Mouse (Mus musculus): ENCODE results near the gene Dnajc5.

The Dnajc5 gene

DNA sequence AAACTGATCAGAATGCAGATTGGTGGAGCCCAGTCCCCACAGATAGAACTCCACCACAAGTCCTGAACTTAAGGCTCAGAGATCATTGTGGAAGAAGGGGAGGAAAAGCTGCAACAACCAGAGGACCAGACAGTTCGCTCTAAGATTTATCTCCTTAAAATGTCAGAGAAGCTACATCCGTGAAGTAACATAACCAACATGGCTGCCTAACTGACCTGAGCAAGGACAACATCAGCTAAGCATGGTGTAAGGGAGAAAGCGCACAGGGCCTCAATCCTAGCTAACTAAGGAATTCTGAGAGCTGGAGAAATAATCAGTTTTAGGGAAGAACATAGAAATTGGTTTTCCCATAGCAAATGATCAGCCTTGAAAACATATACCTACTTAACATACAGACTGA lies 1.1 kb upstream of the Dnajc5 start:
- DNase-seq: no peak

DNA sequence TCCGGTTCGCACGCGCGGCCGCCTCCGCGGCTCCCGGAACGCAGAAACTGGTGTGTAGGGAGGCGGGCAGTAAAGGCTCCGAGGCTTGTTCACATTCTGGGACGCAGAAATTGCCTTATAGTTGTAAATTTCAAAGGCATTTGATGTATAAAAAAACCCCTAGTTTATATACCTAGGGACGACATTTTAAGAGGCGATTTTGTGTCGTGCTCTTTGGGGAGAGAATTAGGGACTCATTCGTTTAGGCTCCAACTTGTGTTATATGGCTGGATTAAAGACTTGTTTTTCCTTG lies 597 bp downstream of the Dnajc5 start:
- no peak for DNase-seq

DNA sequence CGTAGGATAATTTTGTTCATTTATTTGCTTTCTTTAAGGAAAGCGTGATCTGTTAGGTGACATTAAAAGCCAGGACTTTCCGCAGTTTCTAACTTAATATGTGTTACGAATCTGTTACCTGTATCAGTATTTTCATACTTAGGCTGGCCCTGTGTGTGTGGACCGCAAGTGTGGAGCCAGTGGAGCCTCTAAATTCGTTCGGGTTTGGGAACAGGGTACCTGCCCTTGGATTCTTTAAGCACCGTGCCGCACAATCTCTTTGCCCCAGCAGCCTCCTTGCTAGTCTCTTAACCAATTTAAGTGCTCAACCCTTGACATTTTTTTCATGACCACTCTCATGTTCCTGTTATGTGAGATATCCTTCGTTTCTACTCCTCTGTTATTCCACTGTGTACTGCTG lies 1.2 kb downstream of the Dnajc5 start:
- no peak for DNase-seq

DNA sequence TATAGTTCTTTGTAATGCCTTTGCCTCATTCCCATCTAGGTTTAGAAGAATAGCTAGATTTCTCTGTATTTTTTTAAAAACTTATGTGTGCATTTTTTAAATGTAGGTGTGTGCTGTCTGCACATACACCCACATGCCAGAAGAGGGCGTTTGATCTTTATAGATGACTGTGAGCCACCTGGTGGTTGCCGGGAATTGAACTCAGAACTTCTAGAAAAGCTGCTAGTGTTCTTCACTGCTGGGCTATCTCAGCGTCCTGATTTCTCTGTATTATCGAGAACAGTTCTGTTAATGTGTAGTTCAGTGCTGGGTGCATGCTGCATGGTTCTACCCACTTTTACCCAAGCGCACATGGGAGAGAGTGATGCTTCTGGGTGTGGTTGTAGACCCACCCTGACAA lies 2.5 kb downstream of the Dnajc5 start:
- peak; percentile 15 to 33 for DNase-seq

DNA sequence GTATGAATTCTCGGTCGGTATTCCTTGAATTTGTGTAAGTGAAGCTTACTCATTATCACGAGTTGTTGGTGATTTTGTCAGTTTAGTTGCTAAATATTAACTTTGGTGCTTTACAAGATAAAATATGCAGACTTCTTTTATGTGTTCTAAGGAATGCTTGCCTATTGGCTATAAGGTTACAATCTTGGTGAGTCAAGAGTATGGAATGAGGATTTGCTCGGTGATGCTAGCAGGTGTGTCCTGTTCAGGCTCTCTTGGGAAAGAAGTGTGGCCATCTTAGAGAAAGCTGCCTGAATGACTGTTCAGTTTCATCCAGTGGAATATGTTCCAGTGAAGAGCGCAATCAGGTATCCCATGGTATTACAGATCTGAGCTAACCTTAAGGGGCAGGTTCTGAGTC lies 5.2 kb downstream of the Dnajc5 start:
- DNase-seq: no peak

DNA sequence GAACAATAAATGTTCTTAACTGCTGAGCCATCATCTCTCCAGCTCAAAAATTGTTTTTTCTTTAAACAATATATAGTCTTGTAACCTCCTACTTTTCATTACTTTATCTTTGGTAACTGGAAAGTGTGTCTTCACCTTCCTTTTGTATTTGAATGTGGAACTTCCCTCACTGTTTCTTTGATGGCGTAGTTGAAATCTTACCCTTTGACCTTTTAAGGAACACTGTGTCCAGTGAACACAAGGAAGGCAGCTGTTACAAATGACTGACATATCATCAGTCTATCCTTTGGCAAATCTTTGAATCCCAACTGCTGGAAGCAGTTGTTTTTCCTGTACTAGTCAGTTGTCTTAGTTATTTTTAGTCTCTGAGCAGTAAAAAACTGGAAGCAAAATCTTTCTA lies 8.8 kb downstream of the Dnajc5 start:
- DNase-seq: no peak

DNA sequence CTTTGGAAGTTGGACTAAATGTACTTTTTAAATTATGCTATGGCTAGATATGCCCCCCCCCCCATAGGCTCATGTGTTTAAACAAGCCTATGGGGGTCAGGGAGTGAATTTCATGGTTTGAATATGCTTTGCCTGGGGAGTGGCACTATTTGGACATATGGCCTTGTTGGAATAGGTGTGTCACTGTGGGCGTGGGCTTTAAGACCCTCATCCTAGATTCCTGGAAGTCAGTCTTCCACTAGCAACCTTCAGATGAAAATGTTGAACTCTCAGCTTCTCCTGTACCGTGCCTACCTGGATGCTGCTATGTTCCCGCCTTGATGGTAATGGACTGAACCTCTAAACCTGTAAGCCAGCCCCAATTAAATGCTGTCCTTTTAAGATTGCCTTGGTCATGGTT lies 12.3 kb downstream of the Dnajc5 start:
- no peak for DNase-seq

DNA sequence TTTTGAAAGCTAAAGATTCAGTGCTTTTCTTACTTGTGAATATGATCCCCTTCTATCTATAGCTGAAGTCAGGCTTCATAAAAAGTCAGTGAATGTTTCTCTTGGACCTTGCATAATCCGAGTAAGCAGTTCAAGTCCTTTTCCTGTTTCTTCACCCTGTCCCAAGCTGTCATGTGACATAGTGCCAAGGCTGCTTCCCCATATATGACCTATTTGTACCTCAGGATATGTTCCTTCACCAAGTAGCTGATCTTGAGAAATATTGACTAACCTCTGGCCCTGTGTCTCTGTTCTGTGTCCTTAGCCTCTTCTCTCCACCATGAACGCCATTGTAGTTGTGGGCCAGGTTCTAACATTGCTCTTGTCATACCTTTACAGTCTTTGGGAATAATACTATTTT lies 16.1 kb downstream of the Dnajc5 start:
- no peak for DNase-seq

DNA sequence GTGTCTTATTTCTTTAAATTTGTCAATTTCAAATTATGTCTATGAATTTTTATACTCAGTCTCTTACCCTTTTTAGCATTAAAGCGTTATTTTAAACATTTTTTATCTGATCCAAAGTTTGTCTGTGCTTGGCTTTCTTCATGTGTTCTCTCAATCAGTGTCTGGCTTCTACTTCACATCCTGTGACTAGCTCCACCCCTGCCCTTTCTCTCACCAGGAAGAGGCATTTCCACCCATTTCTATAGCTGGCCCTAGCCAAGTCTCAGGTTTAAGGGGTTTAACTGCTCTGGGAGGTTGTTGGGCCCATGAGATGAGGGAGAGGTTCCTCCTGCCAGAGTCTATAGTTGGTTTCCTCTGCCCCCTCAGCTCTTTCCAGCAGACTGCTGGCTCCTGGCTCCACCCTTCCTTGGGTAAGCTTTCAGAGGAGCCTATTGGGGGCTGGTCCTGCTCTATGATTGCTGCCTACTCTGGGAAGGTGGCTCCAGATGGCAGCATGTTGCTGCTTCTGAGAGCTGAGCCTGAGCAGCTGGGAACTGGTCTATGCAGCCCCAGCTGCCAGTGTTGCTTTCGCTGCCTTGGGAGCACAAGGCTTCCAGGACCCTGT lies 17.3 kb downstream of the Dnajc5 start:
- DNase-seq: no peak

DNA sequence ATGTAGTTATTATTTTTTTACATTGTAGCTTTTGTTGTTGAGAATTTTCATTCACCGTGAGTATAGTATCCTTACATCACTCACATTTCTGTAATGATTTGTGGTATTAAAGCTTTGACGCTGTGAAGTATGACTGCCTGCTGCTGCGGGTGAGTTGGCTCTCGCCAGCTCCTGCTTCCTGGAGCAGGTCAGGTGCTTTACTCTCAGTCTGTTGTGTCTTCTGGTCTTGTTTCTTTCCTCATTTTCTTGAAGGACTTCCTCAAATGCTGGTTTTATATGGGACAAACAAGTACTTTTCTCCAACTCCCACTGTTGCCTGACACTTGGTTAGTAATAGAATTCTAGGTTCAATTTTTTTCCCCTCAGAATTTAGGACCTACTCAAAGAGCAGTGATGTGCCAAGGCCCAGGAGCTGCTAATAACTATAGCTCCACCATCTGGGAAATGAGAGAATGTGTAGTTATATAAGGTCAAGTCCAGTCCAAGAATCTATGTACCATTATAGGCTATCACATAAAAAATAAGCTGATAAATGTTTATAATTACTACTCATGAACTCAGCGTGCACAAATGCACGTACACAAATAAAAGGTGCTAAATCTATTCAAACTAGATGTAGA lies 21.6 kb downstream of the Dnajc5 start:
- DNase-seq: no peak

DNA sequence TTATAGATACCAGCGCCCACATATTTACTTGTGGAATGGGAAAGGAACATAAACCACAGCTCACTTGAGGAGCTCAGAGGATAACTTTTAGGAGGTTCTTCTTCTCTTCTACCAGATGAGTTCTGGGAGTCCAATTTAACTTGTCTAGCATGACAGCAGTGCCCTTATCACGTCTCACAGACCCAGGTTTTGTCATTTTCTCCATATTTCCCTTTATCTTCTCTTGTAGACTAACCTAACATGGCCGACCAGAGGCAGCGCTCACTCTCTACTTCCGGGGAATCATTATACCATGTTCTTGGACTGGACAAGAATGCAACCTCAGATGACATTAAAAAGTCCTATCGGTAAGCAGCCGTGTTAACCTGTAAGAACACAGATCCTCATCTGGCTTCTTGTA lies 25.9 kb downstream of the Dnajc5 start:
- DNase-seq: no peak

DNA sequence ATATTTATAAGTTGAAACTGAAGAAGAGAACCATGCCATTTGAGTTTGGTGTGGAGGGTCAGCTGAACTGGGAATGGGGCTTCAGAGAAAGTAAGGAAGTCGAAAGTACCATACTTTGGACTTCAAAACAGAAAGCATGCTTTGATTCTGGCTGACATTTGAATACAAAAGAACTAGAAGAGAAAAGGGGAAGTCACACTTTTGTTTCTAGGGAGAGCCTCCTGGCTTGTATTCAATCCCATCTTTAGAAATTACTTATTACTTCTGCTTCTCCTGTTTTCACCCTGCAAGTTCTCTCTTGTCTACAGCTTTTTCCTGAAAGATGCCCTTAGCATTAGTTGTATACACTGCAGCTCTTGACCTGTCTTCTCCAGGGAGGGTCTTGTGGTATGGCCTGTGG lies 27.9 kb downstream of the Dnajc5 start:
- no peak for DNase-seq

DNA sequence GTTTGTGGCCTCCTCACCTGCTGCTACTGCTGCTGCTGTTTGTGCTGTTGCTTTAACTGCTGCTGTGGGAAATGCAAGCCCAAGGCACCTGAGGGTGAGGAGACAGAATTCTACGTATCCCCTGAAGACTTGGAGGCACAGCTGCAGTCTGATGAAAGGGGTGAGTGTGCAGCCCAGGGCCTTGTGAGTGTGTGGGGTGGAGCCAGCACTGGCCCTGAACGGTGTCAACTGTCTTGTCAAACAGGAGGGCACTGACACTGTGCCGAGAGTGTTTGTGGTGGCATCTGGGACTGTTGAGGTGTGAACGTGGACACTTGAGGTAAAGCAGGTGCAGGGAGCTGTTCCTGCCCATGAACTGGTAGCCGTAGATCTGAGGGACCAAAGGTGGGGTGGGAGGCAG lies 28.4 kb downstream of the Dnajc5 start:
- no peak for DNase-seq

DNA sequence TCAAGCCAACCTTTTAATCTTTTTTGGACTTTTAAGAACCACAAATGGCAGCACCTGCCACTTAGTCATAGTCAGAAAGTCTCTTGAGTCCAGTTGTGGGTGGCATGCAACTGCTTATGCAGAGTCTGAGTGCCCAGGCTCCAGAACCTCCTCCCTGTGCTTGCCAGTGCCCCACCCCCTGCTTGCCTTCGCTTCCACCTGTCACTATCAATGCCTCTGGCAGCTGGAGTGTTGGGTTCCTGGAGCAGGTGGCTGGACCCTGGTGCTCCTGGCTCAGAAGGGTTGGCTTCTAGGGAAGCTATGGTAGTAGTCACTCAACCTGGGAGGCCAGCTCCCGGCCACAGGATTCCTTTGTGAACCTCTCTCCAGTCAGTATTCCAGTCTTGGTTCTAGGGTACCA lies 29.9 kb downstream of the Dnajc5 start:
- DNase-seq: no peak

DNA sequence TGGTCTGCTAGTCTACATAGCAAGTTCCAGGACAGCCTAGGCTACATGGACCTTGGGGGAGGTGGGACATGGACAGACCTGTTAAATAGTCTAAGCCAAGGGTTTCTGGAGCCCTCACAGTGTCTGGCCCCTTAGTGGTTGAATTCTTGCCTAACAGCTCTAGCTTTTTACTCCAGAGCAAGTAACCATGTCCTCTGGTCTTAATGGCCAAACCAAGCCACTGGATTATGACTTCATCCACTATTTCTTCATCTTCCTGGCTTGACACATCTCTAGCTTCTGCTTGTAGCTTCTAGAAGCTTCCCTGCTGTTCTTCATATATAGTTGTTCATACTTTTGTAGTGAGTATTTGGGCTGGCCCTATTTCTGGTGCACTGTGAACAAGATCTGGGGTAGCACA lies 33.5 kb downstream of the Dnajc5 start:
- no peak for DNase-seq

DNA sequence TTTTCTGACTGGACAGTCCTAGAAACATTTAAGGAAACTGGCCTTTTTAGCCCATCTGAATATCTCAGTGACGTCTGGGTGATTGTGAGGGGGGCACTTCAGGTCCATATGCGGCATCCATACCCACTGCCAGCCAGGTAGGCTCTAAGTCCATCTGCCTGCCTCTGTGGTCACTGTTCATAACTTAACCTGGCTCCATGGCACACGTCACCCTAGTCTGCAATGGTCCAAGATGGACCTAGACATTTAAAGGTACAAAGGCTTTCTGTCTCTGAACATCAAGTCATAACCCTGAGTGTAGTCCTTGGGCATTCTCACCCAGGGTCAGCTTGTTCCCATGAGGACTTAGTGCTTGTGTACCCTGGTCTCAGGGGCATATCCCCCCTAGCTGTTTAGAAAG lies 47.1 kb downstream of the Dnajc5 start:
- DNase-seq: no peak

DNA sequence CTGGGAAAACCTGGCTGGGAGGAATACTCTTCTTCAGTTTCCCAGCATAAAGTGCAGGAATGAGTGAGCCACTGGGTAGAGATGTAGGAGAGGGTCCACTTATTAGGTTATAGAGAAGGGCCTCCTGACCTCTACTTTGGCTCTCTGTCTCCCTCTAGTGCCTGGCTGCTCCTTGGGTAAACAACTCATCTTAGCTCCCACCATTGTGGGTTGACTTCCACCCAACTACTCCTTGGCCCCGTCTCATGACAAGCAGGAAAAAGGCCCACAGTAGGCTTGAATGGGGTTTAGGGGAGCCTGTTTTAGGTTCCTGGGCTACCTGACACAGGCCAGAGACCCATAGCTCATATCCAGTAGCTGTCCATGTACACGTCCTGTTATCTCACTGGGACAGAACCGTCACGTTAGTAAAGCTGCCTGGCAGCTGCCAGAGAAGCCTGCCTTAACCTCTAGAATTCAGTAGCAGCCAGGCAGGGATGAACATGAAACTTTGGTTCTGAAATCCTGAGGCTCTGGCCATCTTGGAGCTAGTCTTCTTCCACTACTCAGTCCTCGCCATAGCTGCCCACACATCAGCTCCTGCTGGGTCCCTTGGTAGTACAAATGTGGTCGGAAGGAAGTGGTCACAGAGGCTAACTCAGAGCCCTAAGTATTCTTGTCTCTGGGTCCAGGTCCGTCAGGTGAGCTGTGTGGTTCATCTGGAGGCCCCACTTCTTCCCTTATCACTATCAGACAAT lies 48.2 kb downstream of the Dnajc5 start:
- DNase-seq: peak in 1 of 2 experiments; percentile 55

DNA sequence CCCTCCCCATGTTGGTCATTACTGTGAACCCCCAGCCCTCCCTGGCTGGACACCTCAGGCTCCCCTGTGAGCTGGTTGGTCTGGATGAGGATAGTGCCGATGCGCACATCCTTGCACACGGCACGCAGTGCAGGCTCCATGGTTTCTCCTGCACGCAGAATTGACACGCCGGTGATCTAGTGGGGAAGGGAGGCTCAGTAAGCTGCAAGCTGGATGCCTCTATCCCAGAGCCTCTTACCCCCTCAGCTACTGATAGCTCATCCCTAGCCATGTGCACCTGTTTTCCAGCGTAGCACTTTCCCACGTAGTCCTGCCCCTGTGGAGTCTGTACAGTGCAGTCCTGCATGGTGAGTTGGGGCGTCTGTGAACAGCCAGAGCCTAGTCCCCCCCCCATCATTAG lies 49.6 kb downstream of the Dnajc5 start:
- no peak for DNase-seq

DNA sequence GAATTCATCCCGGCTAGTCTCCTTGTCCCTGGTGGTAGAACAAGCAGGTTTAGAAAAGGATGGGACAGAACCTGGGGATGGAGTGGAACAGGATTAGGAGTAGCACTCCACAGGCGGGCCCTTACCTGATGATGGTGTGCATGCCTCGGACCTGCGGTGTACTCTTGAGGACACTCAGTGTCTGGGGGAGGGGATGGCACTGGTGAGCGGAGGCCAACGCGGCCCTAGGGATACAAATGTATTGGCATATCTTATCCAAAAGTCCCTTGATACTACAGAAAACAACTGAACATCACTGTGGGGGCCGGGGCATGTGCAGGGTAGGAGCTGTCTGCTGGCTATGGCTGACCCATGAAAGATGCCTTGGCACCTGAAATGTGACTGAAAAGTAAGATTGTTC lies 50.1 kb downstream of the Dnajc5 start:
- no peak for DNase-seq

DNA sequence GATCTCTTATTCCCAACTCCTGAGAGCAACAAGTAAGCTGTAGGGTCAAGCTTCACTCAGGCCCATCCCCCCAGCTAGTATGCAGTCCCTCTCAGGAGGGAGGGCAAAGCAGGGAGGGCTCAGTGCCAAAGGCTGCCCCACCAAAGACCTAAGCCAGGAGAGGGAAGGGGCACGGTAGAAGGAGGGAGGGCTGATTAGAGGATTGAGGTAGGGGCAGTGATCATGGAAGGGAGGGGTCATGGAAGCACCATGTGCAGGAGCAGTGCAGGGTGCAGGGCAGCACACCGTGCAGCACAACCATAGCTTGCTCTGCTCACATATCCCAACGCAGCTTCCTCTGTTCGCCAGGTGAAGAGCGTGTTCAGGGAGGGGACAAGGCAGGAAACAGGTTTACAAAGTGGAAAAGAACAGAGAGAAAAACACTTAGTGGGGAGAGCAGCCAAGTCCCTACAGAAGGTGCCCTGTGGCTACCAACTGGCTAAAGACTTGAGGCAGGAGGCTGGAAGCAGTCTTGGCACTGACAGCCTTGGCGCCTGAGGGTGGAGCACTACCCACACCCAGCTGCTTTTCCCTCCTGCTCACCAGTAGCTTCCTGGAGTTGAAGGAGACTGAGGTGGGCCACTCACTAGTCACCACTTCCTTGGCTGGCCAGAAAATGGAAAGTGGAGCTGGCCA lies 50.8 kb downstream of the Dnajc5 start:
- DNase-seq: no peak

DNA sequence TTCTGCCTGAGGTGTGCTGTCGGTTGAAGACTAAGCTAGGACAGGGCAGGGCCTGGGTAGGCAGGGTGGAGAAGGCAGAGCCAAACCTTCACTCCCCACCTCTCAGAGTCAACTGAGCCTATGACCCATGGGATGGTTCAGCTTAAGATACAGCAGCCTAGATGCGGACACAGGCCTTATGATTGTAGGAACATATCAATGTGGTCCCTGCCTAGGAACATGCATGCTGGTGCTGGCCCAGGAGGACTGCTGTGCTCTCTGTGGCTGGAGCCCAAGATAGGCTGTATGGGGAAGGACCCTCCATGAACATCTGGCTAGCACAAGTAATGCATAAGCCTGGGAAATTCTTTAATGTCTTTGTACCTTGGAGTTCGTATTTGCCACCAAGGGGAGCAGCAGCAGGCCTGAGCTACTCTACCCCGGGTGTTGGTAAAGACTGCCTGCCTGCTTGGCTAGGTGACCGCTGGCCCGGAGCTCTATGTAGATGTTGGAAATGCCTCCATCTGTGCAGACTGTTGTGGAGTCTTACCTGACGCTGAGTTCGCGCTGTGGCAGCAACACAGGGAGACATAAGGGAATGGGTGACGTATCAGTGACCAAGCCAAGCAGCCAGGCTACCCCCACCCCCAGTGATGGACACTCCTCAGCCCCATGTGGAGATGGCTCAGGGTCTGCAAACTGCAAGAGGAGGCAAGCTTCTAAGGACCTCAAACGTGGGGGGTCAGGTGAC lies 51.8 kb downstream of the Dnajc5 start:
- no peak for DNase-seq

DNA sequence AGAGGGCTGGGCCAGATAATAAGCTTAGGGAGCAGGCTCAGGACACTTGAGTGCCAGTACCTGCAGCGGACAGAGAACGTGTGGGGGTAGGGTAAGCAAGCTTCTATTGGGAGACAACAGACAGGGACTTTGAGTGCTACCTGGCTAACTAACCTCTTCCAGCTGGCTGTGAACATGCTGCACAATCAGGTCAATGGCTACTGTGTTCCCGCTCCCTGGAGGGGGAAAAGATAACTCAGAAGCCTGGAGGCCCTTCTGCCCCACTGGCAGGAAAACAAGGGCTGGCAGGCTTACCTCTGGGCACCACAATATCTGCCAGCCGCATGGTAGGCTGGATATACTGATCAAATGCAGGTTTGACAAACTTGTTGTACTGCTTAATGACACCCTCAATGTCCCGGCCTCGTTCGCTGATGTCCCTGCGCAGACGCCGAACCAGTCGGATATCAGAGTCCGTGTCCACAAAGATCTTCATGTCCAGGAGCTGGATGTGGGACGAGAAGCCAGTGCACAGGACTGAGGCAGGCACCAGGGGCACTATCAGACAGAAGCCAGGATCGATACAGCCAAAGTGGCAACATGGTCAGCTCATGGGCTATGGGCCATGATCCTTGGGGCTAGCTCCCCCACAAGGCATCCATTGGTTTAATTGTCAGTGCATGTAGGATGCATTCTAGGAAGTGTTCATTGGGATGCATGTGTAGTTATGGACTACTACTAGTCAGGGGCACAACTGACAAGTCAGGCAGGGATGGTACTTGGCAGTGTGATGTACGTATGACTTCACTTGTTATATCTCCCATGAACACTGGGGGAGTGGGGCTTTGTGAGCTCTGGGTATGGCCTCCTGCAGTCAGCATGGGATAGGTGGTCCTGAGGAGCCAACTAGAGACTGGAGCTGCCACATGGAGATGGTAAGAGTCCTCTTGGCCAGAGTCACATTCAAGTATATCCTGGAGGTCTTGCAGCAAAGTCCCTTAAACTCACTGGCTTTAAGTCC lies 52.9 kb downstream of the Dnajc5 start:
- DNase-seq: no peak

Measured in thymus, postnatal 36 days (tissue).